Mouse (Mus musculus): ENCODE measurements around the gene Nemp1. TPM values are rescaled to one million over a fixed set of nuclear protein-coding genes. Genes with fewer than 3 reads are reported as not detected.
A peak's percentile ranks its signal among the peaks of the same experiment; 100 is the strongest.

Nemp1 gene
- total RNA-seq, 2 experiments from 2014 or later: 4.8 to 5.6 TPM

DNA sequence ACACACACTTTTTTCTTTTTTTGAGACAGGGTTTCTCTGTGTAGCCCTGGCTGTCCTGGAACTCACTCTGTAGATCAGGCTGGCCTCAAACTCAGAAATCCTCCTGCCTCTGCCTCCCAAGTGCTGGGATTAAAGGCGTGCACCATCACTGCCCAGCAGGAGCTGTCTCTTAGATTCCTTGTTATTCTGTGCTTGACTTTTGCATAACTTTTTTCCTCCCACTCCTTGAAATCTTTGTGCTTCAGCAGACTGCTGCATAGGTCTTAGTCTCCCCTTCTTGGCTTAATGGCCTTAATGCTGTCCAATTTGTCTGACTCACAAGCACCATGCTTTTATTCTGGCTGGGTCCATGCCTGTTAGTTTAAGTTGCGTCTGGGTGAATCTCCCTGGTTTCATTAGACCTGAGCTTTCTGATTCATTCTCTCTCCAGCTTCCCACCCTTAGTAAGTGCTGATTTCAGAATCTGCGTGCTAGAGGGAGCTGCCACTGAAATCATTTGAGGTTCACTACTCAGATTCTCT is 42.2 kb downstream of the Nemp1 start:
- intact Hi-C loops (cut with DNase I): no loop called here

DNA sequence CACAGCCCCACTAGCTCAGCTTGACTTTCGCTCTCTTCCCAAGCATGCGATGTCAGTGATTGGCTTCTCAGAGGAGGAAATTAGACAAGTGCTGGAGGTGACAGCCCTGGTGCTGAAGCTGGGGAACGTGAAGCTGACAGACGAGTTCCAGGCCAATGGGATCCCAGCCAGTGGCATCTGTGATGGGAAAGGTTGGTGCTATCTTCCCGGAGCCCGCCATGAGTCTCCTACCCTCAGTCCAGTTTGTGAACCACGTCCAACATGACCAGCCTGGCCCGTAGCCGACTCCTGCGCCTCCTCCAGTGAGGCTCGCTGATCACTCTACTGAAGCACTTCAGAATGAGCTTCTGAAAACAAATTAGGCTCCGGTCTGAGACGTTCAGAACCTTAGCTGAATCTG is 43.6 kb downstream of the Nemp1 start:
- intact Hi-C loops (cut with DNase I): no loop called here
- DNase-seq: peak; percentile 53

More for the DNA sequence above, 42.2 kb downstream of the Nemp1 start:
- no peak for DNase-seq

DNA sequence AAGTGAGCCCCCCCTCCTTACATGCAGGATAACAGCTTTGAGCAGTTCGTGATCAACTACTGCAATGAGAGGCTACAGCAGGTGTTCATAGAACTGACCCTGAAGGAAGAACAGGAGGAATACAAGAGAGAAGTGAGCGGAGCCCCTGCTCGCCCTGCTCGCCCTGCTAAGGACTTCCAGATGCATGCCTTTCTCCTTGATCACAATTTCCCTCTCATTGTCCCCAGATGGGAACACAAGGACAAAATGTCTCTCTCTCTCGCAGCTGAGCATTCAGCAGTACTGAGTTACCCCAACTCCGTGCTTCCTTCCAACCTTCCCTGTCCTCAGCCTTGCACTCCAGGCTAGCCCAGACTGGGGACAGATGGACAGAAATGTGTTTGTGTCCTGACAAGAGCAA is 46.0 kb downstream of the Nemp1 start:
- intact Hi-C loops (cut with DNase I): no loop called here
- no peak for DNase-seq

DNA sequence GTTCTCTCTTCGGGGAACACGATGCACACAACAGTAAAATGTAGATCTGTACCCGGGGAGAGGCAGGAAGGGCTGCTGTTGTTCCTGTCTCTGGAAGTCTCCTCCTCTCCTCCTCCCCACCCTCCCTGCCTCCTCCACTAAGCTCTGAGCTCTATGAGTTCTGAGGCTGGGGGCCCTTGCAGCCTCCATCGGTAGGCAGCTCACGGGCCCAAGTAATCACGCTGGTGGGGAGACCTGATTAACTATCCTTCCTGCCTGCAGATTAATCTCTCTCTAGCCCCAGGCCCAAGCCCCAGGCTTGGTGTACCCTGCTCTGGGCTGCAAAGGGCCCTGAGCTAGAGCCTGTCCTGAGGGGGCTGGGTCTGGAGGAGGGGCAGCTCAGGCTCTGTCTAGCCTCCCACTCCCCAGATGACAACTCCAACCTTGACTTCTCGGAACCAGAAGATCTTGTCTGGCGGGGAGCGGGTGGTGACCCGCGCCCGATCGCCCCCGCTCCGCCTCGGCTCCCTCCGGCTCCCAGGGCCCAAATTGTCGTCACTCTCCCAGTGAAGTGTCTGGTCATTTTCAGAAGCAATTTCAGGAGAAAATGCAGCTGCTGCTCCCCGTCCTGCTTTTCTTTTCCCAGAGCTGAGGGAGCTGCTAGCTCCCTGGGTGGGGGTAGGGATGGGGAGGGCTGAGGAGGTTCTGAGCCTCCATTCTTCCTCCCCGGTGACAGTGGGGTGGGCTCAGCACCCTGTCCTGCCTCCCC is 55.1 kb downstream of the Nemp1 start:
- DNase-seq: no peak

DNA sequence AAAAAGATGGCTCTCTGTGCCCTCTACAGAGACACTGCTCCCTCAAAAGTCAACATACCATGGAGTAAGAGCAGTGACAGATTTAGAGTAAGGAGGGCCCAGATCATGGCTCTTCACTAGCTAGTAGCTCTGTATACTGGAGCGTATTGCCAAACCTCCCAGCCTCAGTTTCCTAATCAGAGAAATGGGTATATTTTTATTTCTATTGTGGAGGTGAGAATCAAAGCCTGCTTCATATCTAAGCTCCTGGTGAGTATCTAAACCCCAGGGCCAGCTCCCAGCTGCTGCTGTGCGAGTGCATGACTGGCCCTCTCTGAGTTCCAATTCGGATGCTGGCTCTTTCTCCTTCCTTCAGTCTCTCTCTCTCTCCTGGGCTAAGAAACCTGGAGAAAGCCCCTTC is 57.5 kb downstream of the Nemp1 start, which contains the start of gene Tac2:
TSS of gene Tac2 (plus strand) at position 301 of the 400 bp plus-strand sequence.
- intact Hi-C loops (cut with DNase I): no loop called here
- DNase-seq: no peak

More for the DNA sequence above, 55.1 kb downstream of the Nemp1 start:
- intact Hi-C loops (cut with DNase I): no loop called here

DNA sequence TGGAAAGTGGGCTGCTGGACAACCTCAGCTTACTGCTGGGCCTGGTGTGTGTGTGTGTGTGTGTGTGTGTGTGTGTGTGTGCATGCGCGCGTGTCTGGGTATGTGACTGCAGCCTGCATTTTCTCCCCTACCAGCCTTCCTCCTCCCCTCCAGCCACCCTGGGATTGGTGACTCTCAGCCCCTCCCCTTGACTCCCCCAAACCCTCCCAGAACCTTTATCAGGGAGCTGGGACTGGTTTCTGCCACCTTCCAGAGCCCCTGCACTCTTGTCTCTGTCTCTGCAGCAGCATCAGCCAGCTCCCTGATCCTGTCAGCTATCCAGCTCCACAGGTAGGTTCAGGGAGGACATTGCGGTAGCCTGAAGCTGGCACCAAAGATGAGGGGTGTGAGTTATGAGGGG is 58.4 kb downstream of the Nemp1 start:
- no peak for DNase-seq
- intact Hi-C loops (cut with DNase I): no loop called here

DNA sequence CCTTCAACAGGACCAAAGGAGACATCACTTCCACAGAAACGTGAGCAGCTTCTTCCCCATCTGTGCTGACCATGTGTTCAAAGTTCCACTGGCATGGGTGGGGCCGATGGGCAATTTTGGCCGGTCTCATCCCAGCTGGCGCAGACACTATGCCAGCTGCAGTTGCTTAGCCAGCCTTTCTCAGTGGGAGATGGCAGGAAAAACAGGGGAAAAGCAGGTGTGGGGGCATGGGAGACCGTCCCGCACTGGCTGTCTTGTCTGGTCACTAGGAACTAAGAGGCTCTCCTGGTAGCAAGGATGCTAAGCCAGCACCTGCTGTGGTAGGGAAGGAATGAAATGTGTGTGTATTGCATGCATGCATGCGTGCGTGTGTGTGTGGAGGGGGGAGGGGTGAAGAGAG is 61.7 kb downstream of the Nemp1 start:
- DNase-seq: peak; percentile 79
- intact Hi-C loops (cut with DNase I): no loop called here

DNA sequence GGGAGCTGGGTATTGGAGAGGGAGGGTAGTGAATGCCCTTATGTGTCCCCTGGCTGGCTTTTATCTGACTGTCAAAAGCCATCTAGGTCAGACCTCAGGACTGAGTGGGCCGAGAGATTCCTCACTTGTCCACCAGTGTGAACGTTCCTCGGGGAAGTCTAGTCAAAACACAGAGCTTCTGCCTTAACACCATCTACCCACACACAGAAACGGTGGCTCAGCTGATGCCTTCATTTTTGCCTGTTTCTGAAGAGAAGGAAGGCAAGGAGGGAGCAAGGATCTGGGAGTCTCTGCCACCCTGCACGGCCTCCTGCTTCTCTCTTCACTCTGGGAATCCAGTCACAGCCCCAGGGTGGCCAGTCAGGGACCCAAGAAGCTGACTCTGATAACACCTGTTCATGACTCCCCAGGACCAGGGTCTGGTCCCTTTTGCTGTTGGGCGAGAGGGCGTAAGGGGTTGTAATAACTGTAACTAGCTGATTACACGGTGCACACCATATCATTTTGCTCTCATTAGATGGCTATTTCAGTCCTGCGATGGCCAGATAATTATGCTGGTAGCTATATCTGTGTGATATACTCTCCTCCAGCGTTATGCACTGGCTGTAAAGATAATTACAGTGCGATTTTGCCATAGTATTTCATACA is 63.7 kb downstream of the Nemp1 start:
- intact Hi-C loops (cut with DNase I): no loop called here

DNA sequence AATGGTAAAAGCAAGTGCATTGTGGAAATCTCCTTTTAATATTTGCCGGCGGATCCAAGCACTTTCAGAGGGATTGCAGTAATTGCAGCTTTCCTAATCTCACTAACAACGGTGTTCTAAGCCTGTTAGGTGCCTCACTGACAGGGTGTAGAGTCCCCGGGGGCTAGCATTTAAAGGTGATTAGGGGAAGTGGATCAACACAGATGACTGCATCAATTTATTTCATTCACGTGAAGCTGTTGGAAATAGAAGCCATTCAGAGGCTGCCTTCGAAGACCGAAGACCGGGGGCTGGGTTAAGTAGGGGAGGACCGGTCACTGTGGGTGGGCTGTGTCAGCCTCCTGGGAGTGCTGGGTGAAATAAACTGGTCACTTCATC is 64.2 kb downstream of the Nemp1 start:
- intact Hi-C loops (cut with DNase I): no loop called here
- DNase-seq: no peak

More for the DNA sequence above, 63.7 kb downstream of the Nemp1 start:
- DNase-seq: no peak

DNA sequence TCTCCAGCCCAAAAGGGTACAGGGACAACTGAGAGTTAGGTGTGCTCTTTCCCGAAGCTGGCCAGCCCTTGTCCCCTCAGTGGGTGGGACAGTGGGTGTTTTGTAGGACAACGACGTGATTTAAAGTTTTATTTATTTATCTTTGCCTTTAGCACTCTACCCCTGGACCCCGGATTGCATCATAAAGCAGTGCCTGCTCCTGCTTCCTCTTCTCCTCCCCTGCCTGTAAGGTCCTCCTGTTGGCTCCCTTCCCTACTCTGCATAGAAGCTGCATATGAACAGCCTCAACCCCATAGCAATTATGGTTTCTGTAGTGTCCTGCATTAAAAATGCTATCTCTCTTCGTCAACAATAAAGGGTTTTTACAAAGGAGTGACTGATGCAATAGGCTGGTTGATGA is 64.7 kb downstream of the Nemp1 start:
- intact Hi-C loops (cut with DNase I): no loop called here
- no peak for DNase-seq

DNA sequence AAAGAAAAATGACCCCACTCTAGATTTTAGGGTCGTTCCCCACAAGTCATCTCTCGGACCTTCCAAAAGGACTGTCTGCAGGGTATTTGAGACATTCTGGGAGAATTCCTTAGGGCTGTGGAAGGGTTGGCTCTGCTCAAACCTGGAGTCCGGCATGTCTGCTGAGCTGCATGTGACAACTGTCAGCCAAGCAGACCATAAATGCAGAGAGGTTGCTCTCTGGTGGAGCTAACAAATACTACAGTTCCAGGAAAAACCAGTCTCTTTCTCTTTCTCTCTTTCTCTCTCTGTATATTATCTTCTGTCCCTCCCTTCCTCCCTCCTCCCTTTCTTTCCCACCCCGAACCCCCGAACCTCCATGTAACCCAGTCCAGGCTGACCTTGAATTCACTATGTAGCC is 67.7 kb downstream of the Nemp1 start:
- peak; percentile 31 for DNase-seq
- intact Hi-C loops (cut with DNase I): no loop called here

DNA sequence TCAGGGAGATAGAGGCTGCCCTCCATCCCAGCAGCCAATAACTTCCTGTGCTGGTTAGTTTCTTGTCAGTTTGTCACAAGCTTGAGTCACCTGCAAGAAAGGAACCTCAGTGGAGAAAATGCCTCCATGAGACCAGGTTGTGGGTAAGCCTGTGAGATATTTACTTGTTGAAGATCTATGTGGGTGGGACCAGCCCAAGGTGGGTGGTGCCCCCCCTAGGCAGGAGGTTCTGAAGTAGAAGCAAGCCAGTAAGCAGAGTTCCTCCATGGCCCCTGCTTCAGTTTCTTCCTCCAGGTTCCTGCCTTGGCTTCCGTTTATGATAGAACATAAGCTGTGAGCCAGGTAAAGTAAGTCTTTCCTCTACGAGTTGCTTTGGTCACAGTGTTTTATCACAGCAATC is 69.6 kb downstream of the Nemp1 start:
- no peak for DNase-seq

DNA sequence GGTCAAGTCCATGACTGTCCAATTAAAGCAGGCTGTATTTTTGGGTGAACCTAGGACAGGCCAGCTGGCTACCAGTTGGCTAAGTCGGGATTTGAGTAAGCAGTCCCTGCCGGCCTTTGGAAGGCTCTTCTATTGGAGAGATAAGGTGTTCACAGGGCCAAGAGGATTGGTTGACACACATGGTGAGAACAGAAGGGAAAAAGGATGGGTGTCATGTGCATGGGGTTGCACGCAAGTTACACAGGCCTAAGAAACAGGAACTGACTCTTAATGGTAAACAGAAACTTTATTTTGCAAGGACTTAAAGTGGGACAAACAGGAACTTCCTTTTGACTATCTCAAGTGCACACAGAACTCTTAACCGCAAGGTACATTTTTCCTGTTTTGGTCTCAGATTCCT is 70.2 kb downstream of the Nemp1 start:
- intact Hi-C loops (cut with DNase I): loop anchor here (5.0 kb wide), 3 partner anchors 45 to 200 kb away; no protein-coding TSS in a partner anchor
- DNase-seq: no peak

More for the DNA sequence above, 69.6 kb downstream of the Nemp1 start:
- intact Hi-C loops (cut with DNase I): loop anchor here (5.0 kb wide), 3 partner anchors 44 to 201 kb away; no protein-coding TSS in a partner anchor

DNA sequence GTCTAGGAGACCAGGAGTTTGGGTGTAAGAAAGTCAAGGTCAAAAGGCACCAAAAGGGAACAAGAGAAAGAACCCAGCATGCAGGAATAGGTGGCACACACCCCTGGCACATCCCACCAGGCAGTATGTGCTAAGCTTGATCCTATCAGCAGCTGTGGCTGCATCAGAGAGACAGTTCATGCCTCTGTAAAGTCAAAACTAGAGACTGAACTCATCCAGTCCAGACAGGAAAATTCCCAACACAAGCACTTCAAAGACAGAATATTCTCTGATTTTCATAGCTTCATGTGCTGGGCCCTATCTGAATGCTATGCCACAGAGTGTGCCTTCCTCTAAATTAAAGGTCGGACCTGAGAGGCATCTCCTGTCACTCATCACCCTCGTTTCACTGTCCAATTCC is 70.9 kb downstream of the Nemp1 start:
- no peak for DNase-seq
- intact Hi-C loops (cut with DNase I): loop anchor here (5.0 kb wide), 3 partner anchors 45 to 200 kb away; no protein-coding TSS in a partner anchor

DNA sequence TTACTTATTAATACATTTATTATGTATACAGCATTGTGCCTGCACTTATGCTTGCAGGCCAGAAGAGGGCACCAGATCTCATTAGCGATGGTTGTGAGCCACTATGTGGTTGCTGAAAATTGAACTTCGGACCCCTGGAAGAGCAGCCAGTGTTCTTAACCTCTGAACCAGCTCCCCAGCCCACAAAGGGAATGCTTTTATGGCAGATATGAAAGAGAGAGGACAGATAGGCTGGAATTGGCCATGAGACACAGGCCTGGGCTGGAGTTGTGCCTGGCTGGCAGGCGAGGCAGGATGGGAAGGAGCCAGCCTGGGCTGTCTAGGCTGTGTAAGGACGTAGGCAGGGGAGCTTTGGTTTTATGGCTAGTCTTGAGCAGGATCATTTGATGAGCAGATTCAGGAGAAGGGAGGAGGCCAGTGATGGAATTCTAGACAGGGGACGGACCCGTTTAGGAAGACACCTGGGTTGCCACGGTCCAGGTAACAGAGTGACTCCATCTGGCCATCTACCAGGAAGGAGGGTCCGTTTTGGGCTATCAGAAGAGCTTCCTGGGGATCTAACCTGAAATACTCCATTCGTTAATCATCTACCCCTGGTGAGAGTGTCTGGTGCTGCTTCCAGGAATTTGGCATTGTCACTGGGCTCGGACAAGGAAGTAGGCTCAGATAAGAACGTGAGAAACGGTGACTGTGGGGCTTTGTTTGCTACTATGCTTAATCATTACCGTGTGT is 71.6 kb downstream of the Nemp1 start:
- intact Hi-C loops (cut with DNase I): loop anchor here (5.0 kb wide), 3 partner anchors 46 to 199 kb away; no protein-coding TSS in a partner anchor
- DNase-seq: peak; percentile 25

DNA sequence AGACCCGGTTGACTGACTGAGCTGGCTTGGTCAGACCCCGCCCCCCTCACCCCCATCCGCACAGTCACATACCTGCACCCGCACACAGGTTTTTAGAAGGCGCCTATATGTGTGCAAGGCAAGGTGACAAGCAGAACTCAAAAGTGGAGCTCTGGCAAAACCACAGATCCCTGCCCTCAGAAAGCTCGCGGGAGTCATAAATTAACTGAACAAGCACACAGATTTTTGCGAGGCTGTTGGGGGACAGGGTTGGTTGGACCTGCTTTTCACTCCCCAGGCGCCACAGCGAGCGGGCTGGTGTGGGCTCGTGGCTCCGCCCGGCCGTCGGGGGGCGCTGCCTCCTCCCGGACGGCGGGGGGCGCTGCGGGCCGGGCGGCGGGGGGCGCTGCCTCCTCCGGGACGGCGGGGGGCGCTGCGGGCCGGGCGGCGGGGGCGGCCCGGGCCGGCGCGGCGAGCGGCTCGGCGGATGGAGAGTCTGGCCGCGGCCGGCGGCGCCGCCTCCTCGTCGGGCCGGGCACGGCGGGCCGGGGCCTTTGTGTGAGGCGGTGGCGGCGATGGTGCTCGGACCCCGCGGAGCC is 72.5 kb downstream of the Nemp1 start, which contains the start of gene Zbtb39:
TSS of gene Zbtb39 (plus strand) at position 456 of the 578 bp plus-strand sequence.
- intact Hi-C loops (cut with DNase I): loop anchor here (5.0 kb wide), 3 partner anchors 47 to 198 kb away; no protein-coding TSS in a partner anchor

DNA sequence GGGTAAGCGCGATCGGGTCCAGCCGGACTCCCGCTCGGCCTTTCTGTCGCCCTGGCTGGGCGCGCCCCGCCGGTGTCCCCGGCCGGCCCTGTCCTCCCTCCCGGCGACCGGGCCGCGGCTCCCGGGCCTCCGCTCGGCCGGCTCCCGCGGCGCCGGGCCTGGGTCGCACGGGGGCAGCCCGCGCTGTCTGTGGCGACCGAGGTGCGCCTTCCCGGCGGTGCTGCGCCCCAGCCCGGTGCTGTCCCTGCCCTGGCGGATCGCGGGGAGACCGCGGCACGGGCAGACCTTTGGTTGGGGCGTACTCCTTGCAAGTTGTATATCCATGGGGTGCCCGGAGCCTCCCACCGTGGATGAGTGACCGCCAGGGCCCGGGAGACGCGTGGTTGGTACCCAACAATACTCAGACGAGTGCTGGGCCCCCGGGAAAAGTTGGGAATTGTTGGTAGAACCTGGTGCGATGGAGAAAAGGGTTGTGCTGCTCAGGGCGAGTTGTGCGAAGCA is 73.0 kb downstream of the Nemp1 start:
- DNase-seq: peak; percentile 44
- intact Hi-C loops (cut with DNase I): loop anchor here (5.0 kb wide), 3 partner anchors 47 to 198 kb away; no protein-coding TSS in a partner anchor

More for the DNA sequence above, 72.5 kb downstream of the Nemp1 start, which contains the start of gene Zbtb39:
- DNase-seq: peak; percentile 76

DNA sequence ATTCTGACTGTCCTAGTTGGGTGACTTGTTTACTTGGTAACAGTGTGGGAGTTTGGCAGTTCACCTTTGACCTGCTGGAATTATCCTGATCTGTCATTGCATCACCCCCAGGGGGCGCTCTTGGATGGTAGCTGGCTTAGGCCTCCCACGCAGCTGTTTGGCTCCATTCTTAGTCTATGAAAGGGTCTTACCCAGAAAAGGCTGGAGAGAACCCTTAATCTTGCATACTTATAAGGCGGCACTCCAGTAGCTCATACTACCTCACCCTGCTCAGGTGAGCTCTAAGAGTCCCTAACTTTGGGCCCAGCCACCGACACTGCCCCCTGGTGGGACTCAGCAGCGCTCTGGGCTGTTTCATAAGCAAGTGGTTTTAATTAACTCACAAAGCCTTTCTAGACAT is 78.0 kb downstream of the Nemp1 start:
- DNase-seq: peak; percentile 50

DNA sequence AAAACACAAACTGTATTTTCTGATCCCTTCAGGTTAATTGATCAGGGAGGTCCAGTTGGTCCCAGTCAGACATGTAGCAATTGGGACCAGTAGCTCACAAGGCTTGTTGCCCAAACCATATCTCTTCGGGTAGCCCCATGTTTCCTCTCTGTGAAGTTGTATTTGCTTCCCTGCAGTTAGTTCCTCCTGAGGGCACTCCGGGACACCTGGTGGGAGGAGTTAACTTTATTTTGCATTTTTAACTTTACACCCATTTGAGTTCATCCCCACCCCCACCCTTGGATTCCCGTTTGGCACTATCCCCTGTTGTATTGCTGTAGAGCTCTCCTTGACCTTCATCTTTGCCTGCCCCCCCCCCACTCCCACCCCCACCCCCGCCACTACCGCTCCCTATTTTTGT is 79.2 kb downstream of the Nemp1 start:
- intact Hi-C loops (cut with DNase I): no loop called here

More for the DNA sequence above, 78.0 kb downstream of the Nemp1 start:
- intact Hi-C loops (cut with DNase I): no loop called here

DNA sequence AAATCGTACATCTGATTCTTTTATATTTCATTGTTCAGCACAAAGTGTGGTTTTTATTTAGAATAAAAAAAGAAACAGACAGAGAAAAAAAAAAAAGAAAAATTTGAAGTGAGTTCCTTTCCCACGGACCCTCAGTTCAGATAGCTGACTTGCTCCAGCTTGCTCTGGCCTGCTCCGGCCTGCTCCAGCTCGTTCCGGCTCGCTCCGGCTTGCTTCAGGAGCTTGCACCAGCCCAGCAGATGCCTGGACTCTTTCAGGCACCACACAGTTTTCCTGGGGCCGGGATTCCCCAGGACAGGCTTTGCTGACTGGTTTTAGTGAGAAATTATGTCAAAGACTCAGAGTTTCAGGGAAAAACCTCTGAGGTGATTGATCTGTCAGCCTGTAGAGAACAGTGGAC is 80.6 kb downstream of the Nemp1 start:
- no peak for DNase-seq
- intact Hi-C loops (cut with DNase I): no loop called here

More for the DNA sequence above, 79.2 kb downstream of the Nemp1 start:
- DNase-seq: no peak
